Mouse (Mus musculus): ENCODE data around the gene Rcsd1.

- no peak for TF ChIP-seq TCF12 (IDR thresholded peaks at IDR 0.05; ENCODE audit: insufficient read depth, poor library complexity, severe bottlenecking)
- TF ChIP-seq POLR2A (IDR thresholded peaks at IDR 0.05; ENCODE audit: insufficient read length, low read depth): no peak
- no peak for TF ChIP-seq REST (IDR thresholded peaks at IDR 0.05; ENCODE audit: insufficient read depth, insufficient read length)
- no peak for TF ChIP-seq MAX (IDR thresholded peaks at IDR 0.05; ENCODE audit: low read depth)
- TF ChIP-seq CEBPB (IDR thresholded peaks at IDR 0.05; ENCODE audit: insufficient read depth, poor library complexity, severe bottlenecking): no peak
- TF ChIP-seq MYOG (IDR thresholded peaks at IDR 0.05; ENCODE audit: control insufficient read depth in 1 of 3, insufficient read depth in 1 of 3, insufficient read length in 2 of 3, low read depth in 2 of 3): no peak
- no peak for TF ChIP-seq E2F4 (IDR thresholded peaks at IDR 0.05; ENCODE audit: insufficient read depth)
- TF ChIP-seq USF1 (IDR thresholded peaks at IDR 0.05; ENCODE audit: low read depth): no peak
Observed at GRCm38 (mm10) chr1:165677558-165677957, 32.0 kb downstream of the Rcsd1 start.

Data from myocyte (in vitro differentiated cells).